Mouse (Mus musculus) layer of hippocampus, postnatal 14 days (tissue): ENCODE measurements at regions not wholly inside any gene's neighbourhood (a gene's known extent, or its start where the extent isn't known, plus 50 kb on each side); places are given as distances from the start of the nearest gene placed in this dataset.

ENCODE experiments used
- DNase-seq, 2 experiments: peaks; one replicate each; pipeline ENCODE4 v3.0.0; 2021 to 2022; ENCODE audit warnings: low spot score in 2 of 2, mixed read lengths in 1 of 2

DNA sequence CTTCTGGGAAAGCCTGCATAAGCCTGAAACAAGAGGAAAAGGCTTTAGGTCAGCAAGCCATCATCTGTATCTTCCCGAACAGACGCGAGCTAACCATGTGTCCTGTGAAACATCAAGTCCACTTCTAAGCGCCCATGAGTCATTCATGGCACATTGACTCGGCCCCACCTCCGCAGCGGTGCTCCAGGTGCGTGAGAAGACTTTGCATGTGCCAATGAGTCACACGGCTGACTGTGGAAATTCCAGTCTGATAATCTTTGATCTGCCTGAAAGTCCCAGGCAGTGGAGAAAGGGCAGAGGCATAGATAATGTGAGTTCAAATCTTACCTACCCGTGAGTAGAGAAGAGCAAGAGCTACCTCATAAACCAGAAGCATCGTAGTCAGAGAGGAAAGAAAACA, 137.8 kb downstream of the Pfkfb3 start:
- DNase-seq = no peak

DNA sequence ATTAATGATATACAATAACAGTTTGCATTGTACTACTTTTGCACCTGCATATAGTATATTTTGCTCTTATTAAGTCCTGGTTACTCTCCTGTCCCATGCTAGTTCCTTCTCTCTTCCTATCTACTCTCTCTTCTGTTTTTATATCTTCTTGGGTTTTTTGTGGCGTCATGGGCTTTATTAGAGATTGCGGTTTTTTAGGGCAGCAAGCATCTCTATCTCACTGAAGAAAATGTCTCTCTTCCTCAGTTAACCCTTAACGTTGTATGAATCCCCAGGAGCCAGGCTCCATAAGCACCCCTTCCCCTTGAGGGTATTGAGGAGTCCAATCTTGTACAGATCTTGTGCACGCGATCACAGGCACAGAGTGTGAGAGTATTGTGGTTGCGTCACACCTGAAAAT, 141.4 kb downstream of the Pfkfb3 start:
- no peak for DNase-seq

DNA sequence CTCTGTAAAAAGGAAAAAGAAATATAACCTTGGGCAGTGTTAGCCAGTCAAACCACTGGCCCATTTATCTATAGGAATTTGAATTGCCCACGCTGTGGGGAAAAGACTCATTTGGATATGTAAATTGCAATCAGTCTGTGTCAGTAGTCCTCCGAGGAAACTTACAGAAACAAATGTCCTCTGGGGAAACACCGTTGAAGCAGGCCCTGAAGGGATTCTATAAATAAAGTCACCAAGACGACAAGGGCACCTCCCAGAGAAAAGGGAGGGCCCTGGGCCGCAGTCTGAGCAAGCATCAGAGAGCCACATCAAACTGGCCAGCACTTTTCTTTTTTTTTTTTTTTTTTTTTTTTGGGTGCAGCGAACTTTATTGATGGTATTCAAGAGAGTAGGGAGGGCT, 145.4 kb downstream of the Pfkfb3 start:
- no peak for DNase-seq

DNA sequence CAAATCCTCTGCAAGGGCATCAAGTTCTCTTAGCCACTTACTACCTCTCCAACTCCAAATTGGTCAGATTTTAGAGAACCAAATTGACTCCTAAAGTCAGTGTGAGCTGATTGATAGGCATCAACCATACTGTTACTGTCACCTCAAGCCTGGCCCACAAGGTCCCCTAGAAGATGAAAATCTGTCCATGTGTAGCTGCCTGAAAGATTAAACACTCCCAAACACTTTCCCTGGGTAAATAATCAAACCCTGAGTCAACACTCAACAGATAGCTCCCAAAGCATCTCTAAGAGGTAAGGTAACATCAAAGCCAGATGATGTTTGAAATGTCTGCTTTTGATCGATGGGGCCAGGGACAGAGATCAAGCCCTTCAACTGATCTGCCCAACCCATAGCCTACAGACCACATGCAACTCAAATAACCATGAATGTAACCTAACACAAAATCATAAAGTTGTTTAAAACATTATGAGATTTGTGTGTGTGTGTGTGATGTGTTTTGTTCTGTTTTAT, 147.7 kb downstream of the Pfkfb3 start:
- DNase-seq = no peak

DNA sequence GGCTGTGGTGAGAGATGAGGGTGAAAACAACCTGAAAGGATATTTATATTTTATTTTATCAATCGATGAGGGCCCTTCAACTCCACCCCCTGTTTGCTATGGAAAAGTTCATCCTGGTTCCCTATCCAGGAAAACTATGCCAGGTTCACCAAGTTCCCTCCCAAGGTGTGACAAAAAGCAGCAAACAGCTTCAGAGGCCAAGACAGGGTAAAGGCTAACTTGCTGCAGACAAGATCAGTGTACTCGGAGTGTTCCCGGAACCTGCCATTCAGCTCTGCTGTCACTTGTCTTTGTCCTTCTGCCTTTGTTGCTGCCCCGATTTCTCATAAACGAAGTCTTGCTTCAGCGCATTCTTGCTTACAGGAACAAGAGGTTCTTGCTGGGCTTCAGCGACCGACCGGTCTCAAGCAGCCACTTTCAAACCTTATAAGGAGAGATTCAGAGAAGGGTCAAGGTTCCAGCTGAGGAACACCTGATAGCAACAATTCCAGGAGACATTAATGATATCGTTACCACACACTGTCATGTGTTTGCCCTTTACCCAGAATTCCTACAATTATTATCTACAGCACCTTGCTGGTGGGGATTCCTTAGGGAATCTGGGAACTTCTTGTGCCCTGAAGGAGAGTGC, 151.5 kb downstream of the Pfkfb3 start:
- no peak for DNase-seq

DNA sequence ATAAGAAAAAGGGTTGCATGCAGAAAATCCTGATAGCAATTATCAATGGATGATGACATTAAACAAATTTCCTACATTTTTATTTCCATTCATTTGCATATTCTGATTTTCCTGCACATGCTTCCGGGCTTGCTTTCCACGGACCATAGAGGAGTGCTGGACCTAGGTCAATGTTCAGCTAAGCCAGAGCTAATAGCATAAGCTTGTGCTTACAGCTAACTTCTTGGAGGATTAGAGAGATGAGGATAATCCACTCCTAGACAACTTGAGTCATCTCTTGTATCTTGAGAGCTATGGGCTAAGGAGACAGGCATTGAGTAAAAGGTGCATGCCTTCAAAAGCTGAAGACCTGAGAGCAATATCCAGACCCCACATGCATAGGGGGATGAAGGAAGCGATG, 154.5 kb downstream of the Pfkfb3 start:
- DNase-seq = no peak

DNA sequence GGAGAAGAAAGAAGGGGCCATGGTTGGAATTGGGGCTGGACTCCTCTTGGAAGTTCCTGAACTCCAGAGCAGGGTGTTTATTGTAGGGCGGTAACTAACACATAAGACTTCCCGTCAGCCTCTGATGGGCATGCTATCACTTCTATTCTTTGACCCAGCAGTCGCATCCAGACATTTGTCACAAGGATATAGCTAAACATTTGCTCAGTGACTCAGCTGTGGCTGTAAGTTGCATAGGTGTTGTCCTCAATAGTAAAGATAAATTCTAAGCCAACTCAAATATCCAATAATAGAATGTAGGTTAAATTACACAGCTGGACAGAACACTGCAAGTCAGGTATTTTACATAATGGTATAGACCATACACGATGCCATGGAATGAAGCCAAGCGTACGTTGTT, 154.9 kb downstream of the Pfkfb3 start:
- no peak for DNase-seq

DNA sequence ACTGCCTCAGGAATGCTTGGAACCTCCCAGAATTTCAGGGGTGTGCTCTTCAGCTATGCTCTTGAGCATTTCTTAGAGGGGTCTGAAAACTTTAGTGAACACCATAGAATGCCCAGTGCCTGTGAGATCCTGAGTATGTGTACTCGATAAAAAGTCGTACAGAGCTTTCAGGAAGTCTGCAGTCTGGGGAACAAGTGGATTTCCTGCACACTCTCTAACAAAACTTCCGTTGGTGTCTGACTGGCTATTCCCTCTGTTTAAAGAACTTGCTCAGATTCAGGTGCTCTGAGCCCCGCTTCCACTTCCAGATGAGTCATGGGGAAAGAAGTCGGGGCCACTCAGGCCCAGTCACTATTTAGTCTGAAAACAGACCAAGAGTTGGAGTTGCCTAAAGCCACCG, 155.5 kb downstream of the Pfkfb3 start:
- no peak for DNase-seq

DNA sequence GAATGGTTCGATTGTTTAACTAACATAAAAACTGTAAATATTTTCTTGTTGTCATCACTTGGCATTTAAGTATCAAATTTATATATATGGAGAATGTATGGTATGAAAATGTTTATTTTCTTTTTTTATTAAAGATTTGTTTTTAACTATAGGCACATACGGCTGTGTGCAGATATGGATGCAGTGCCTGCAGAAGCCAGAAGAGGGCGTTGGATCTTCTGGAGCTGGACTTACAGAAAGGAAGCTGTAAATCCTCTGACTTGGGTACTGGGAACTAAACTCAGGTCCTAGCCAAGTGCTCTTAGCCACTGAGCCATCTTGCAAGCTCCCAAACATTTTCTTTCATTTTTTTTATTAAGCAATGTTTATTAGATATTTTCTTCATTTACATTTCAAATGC, 157.0 kb downstream of the Pfkfb3 start:
- DNase-seq = no peak

DNA sequence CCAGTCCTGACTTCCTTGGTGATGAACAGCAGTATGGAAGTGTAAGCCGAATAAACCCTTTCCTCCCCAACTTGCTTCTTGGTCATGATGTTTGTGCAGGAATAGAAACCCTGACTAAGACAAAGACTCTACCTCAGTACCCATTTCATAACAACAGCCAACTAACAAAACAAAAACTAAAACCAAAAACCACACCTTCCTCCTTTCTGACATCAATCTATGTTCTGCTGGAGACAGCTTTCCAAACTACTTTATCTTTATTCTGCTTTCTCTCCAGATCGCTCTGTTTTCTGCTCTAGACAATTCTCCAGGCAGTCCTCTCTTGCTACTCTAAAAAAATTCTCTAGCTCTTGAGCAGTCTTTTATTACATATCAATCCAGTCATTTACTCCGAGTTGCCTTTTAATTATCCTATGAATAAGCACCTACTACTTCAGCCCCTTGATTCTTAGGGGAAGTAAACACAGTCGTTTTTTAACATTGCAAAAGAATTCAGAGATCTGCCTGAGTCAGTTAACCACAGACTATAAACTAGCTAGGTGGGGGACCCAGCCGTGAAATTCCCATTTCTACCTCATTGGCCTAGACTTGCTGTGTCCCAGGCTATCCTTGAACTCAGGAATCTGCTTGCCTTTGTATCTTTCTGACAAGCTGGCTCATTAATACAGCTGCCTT, 159.1 kb downstream of the Pfkfb3 start:
- no peak for DNase-seq

DNA sequence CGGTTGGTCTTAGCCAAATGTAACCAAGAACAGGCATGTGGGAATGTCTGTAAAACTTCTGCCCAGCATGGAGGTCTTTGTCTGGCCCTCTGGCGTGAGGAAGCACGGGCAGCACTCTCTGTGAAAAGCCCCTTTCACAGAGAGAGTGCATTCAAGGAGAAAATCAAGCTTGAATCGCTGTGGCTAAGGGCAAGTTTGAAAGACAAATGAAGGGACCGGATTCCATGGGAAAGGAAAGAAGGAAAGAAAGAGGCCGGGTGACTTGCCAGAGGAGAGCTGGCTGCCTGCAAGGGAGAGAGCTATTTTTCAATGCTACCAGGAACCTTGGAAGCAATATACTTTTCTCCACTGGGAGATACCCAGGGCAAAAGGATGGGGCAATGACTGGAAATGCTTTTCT, 162.2 kb downstream of the Pfkfb3 start:
- DNase-seq = peak; percentile 16 to 74

DNA sequence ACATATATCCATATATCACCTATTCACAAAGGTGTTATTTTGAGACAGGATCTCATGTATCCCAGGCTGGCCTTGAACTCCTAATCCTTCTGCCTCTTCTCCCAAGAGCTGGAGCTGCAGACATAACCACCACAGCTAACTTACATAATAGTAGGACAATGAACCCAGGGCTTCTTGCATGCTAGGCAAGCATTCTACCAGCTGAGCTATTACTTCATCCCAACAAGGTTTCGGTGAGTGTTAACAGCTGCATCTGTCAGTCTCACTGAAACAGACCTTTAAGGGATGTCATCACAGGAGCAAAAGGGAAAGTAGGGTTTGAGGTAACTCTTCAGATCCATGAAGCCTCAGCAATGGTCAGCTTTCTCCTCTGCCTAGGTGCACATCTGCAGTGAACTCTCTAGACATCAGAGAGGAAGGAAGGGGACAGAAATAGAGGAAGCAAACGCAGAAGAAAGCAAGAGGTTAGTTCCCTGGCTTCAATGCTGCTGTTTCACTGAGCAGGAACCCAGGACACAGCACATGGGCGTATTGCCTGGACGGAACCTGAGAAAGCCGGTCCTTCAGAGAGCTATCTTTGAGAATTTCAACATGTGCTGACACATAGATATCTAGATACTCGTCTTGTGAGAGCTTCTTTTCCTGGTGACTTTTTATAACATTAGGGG, 163.1 kb downstream of the Pfkfb3 start:
- DNase-seq = no peak

DNA sequence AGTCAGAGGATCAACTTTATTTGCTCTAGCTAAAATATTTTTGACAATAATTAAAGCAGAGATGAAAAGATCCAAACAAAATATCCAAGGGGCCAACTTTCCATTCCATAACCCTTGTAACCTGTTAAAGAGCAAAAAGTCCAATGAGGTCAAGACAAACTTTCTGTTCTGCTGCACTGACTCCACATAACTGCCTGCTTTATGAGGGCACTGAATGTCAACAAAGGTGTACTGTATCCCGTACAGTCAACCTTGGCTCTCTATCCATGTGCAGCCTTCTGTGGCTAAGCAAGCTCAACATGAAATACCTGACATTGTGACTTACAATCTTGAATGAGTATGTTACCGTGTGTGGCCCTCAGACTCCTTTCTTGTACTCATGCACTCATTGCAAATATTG, 166.3 kb downstream of the Pfkfb3 start:
- no peak for DNase-seq

DNA sequence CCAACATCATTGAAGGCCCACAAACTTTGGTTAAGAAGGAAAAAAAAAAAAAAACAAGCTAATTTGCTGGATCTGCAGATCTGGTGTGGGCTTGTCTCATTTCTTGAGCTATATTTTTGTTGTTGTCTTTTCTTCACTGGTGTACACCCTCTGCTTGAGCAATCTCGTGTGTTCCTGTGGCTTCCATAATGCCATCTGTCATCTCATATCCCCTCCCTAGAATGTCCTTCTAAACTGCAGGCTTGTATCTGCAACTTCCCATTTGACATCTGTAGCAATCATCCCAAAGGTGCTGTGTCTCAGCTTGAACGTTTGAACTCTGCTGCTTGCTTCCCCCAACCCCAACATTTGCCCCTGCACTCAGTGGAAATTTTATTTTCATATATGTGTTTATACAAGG, 170.1 kb downstream of the Pfkfb3 start:
- DNase-seq = no peak

DNA sequence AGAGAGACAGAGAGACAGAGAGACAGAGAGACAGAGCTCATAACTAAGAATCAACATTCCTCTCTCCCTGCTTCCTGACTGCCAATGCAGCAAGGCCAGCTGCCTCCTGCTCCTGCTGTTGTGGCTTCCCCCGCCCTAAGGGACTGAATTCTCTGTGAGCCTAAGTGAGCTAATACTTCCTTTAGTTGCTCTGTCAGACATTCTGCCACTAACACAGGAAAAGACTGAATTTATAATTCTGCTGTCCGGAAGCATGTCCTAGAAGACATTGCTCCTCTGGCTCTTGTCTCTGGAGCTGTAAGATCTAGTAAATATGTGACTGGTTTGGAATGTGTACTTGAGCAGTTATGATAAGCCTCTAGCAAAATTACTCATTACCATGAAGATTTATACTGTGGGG, 176.7 kb downstream of the Pfkfb3 start:
- no peak for DNase-seq

DNA sequence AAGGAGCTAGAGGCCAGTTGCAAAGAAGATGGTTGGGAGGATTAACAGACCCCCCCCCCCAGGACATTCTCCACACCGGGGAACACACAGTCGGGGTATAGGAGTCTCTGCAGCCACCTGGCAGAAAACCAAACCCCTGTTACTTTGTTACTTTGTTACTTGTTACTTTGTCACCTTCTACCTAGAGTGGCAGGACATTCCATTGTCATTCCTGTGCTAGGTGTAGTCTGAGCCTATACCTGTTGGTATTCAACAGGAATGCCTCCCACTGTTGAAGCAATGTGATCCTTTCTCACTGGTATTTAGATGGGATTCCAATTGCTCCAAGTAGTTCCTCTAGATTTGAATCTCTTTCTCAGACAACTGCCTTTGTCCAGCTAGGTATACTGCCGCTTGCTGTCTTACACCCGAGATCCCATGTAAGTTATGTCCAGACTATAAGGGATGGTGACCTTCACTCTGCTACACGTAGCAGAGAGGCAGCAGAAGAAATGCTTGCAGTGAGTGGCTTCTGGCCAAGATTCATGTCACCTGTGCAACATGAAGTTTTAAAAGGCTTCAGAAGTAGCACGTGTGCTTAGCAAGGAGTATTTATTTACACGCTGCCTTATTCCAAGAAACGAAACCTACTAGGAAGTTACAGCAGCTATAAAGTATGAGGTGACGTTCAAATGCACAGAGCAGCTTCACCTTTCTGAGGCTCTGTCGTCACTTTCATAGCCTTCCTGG, 178.0 kb downstream of the Pfkfb3 start:
- DNase-seq = no peak

DNA sequence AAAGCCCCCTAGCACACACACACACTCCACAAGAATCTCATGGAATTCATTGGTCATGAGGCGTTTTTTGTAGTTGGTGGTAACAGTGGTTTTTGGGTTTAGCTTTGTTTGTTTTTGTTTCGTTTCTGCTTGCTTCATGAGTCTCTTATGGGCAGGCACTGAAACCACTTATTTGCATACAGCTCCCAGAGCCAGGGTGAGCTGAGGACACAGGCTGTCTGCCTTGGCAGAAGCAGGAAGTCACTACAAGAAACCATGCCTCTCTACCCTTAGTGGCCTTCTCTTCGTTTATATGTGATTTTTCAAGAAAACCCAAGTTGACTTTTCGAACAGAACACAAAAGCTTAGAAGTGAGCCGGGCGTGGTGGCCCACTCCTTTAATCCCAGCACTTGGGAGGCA, 178.8 kb downstream of the Pfkfb3 start:
- DNase-seq = peak in 1 of 2 experiments; percentile 37

DNA sequence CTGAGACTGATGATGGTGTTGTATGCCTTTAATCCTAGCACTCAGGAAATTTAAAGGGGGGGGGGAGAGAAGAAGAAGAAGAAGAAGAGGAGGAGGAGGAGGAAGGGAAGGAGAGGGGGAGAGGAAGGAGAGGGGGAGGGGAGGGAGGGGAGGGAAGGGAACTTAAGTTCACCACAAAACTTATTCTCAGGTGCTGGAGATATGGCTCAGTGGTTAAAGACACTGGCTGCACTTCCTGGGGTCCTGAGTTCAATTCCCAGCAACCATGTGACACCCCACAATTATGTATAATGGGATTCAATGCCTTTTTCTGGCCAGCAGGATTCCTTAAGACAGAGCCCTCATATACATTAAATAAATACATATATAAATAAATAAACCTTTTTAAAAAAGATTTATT, 183.6 kb downstream of the Pfkfb3 start:
- no peak for DNase-seq

DNA sequence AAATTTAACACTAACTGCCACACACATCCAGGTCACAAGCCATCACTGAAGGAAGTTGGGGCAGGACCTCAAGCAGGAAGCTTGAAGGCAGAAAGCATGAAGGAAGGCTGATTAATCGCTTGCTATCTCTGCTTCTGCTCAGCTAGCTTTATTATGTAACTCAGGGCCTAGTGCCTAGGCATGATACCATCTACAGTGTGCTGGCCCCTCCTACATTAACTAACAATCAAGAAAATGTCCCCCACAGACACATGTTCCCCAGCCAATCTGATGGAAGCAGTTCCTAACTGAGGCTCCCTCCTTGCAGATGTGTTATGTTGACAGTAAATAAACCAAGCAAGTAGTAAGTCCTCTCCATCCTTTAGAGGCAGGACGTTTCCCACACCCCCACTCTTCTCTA, 186.6 kb downstream of the Pfkfb3 start:
- DNase-seq = no peak

DNA sequence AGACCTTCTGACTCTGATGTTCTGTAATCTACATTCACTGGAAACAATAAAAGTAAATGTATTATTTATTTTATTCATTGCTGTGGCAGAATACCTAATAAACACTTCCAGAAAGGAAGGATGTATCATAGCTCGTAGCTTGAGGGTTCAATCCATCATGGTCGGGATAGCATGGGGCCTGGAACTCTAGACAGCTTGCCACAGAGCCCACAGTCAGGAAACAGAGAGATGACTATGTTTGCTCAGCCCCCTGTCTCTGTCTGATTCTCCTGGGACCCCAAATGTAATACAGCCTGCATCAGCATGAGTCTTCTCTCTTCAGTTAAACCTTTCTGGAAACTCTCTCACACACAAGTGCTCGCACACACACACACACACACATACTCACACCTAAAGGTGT, 188.1 kb downstream of the Pfkfb3 start:
- no peak for DNase-seq

DNA sequence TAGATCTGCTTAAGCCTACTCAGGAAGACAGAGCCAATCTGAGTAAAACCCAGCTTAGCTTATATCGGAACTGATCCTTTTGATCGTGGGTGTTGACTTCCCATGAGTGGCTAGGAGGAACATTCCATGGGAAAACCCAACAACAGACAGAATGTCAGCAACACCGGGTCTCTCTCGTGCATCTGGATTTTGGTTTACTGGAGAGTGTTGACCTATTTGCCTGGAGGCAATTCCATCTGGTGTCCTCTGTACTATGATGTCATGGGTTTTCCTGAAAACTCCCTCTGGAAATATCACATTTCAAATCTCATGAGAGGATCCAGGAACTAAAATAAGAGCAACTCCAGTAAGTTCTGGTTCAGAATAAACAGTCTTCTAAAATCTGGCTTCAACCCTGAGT, 188.5 kb downstream of the Pfkfb3 start:
- DNase-seq = no peak

DNA sequence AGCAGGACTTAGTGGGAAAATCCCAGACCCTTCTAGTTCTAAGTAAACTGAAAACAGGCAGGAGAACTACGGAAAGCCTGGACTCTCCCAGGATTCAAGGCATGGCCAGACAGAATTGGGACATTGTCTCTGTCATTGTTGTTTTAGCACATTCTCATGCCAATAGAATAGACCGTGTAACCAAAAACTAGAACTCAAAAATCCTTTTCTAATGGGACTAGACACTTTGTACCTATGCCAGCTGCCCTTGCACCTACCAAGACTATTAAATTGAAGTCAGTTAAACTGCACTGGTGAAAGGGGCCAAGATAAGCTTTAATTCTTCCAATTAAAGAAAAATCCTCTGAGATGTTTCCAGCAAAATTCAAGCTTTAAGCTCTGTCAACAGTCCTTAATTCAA, 189.8 kb downstream of the Pfkfb3 start:
- DNase-seq = no peak
